Mouse (Mus musculus): Measurements from ENCODE around the gene Fgfr2.

GRCm38 (mm10) chr7:132067511-132067910, 1055.6 kb downstream of the Fgfr2 start:
- TF ChIP-seq CTCF (conservative IDR thresholded peaks at IDR 0.05; ENCODE audit: insufficient read depth, insufficient read length, low read depth, low read length) = no peak
- TF ChIP-seq POLR2A (IDR thresholded peaks at IDR 0.05; ENCODE audit: low read depth, low read length) = no peak

Measured in kidney, adult 2 months (tissue).